Mouse (Mus musculus): ENCODE results near the gene Rftn1. TPM values are rescaled to one million over a fixed set of nuclear protein-coding genes. Genes with fewer than 3 reads are reported as not detected.
A peak's percentile ranks its signal among the peaks of the same experiment; 100 is the strongest.

The Rftn1 gene
- polyA plus RNA-seq, 1 experiment: 18.6 TPM

DNA sequence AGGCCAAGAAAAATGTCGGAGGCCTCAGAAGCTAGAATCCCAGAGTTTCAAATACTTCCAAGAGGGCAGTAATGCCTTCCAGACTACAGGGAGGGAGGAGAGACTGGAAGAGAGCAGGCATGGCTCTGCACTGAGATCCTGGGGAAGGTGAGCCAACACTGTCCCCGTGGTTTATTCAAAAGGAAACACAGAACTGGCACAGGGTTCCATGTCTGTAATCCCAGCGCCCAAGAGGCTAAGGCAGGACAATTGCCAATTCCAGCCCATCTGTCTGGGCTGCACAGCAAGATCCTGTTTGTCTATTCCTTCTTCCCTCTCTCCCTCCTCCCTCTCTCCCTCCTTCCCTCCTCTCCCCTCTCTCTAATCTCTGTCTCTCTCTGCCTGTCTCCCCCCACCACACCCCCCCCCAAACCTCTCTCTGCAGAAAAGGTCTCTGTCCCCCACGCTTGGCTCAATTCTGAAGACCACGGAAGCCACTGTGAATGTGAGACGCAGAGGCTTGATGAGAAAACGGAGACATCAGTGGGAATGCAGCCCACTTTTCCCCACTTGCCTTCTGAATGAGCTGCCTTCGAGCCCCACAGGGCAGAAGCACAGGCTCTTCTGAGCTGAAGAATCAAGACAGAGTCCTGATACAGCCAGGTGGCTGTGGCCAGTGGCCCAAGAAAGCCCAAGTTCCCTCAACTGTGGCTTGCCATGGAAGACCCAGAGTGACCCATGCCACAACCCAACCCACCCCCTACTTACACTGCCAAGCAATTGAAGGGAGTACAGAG lies 8.8 kb upstream of the Rftn1 start:
- 82% methylated on average over 8 of the region's 8 CpGs for WGBS
- H3K27me3 ChIP-seq (replicated peaks; ENCODE audit: control insufficient read depth, insufficient read depth, low read length): no peaks in the 10 kb centered on the region
- no peak overlapping the region for H3K4me3 ChIP-seq (ENCODE audit: insufficient read depth, low read depth, low read length)
- H3K27ac ChIP-seq (ENCODE audit: insufficient read depth, low read depth, low read length): no peak overlapping the region
- H3K4me1 ChIP-seq (ENCODE audit: control insufficient read depth, insufficient read depth, low read length): no peaks in the 10 kb centered on the region
- no peak for TF ChIP-seq CTCF (conservative IDR thresholded peaks at IDR 0.05; ENCODE audit: insufficient read depth, insufficient read length, low read depth, low read length)
- TF ChIP-seq POLR2A (IDR thresholded peaks at IDR 0.05; ENCODE audit: low read depth, low read length): no peak
- DNase-seq: no peak
- H3K36me3 ChIP-seq (ENCODE audit: control insufficient read depth, insufficient read depth, low read length): no peaks in the 10 kb centered on the region

DNA sequence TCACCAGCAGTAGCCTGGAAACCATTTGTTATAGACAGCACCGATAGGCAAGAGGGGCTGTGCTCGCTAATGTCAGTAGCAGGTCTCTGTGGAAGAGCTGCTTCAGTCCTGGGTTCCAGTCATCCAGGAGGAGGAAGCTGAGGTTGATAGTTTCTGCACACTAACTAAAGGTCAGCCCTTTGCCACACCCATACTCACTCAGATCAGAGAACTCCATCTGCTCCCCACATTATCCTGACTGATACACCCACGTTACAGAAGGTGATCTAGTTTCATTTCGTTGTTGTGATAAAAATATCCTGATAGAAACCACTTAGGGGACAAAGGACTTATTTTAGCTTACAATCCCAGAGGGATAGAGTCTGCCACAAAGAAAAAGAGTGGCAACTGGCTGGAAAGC lies 7.1 kb upstream of the Rftn1 start:
- H3K27me3 ChIP-seq (replicated peaks; ENCODE audit: control insufficient read depth, insufficient read depth, low read length): no peaks in the 10 kb centered on the region
- H3K27ac ChIP-seq (ENCODE audit: insufficient read depth, low read depth, low read length): no peak overlapping the region
- H3K36me3 ChIP-seq (ENCODE audit: control insufficient read depth, insufficient read depth, low read length): no peaks in the 10 kb centered on the region
- WGBS: 79% methylated on average over 4 of the region's 4 CpGs
- no peak overlapping the region for H3K4me3 ChIP-seq (ENCODE audit: insufficient read depth, low read depth, low read length)
- no peak for TF ChIP-seq POLR2A (IDR thresholded peaks at IDR 0.05; ENCODE audit: low read depth, low read length)
- no peak for TF ChIP-seq CTCF (conservative IDR thresholded peaks at IDR 0.05; ENCODE audit: insufficient read depth, insufficient read length, low read depth, low read length)
- DNase-seq: no peak
- no peaks in the 10 kb centered on the region for H3K4me1 ChIP-seq (ENCODE audit: control insufficient read depth, insufficient read depth, low read length)

DNA sequence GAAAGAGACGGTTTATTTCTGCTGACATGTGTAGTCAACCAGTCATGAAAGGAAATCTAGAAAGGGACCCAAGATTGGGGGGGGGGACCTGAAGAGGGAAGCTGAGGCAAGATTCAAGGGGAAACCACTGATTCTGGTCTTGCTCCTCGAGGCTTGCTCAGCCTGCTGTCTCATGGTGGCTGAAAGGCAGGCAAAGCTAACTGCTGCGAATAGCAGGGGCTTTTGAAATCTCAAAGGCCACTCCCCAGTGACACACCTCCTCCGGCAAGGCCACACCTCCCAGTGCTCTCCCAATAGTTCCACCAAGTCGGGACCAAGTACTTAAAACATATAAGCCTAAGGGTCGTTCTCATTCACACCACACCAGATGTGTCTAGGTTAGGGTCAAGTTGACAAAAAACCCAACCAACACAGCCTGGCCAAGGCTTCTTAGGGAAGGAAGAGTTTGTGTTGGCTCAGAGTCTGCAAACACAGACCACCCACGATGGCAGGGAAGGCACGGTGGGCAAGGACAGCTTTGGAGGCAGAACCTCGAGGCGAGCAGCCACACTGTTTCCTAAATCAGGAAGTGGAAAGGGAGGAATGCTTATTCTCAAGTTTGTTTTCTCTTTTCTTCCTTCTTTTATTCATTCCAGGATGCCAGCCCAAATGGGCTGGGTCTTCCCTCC lies 5.7 kb upstream of the Rftn1 start:
- DNase-seq: no peak
- 34% methylated on average over 10 of the region's 10 CpGs for WGBS
- no peak for TF ChIP-seq CTCF (conservative IDR thresholded peaks at IDR 0.05; ENCODE audit: insufficient read depth, insufficient read length, low read depth, low read length)
- no peak for TF ChIP-seq POLR2A (IDR thresholded peaks at IDR 0.05; ENCODE audit: low read depth, low read length)
- Histone ChIP-seq H3K27me3 (replicated peaks; ENCODE audit: control insufficient read depth, insufficient read depth, low read length) (no peaks in the 10 kb centered on the region), H3K4me1 (ENCODE audit: control insufficient read depth, insufficient read depth, low read length) (no peaks in the 10 kb centered on the region), H3K27ac (ENCODE audit: insufficient read depth, low read depth, low read length) (no peak overlapping the region), H3K36me3 (ENCODE audit: control insufficient read depth, insufficient read depth, low read length) (no peaks in the 10 kb centered on the region), H3K4me3 (ENCODE audit: insufficient read depth, low read depth, low read length) (no peak overlapping the region)

DNA sequence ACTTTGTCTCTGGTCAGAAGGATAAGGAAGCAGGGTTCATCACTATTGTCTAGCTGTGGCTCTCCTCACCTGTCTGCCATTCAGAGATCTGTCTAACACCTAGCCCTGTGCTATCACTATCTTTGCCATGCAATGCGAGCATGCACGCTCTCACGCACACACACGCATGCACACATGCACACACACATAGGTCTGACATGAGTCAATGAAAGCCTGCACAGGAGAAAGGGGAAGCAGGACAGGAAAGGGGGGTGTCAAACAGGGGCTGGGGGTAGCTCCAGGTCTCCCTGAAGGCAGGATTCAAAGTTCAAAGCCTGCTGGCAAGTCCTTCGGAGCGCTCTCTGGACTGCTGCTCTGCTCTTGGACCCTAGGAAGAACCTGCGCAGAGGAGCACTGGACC lies 4.9 kb upstream of the Rftn1 start:
- Histone ChIP-seq H3K4me1 (ENCODE audit: control insufficient read depth, insufficient read depth, low read length) (no peaks in the 10 kb centered on the region), H3K27me3 (replicated peaks; ENCODE audit: control insufficient read depth, insufficient read depth, low read length) (no peaks in the 10 kb centered on the region), H3K36me3 (ENCODE audit: control insufficient read depth, insufficient read depth, low read length) (no peaks in the 10 kb centered on the region), H3K27ac (ENCODE audit: insufficient read depth, low read depth, low read length) (no peak overlapping the region), H3K4me3 (ENCODE audit: insufficient read depth, low read depth, low read length) (no peak overlapping the region)
- DNase-seq: no peak
- 93% methylated on average over 7 of the region's 7 CpGs for WGBS
- TF ChIP-seq CTCF (conservative IDR thresholded peaks at IDR 0.05; ENCODE audit: insufficient read depth, insufficient read length, low read depth, low read length): no peak
- no peak for TF ChIP-seq POLR2A (IDR thresholded peaks at IDR 0.05; ENCODE audit: low read depth, low read length)

DNA sequence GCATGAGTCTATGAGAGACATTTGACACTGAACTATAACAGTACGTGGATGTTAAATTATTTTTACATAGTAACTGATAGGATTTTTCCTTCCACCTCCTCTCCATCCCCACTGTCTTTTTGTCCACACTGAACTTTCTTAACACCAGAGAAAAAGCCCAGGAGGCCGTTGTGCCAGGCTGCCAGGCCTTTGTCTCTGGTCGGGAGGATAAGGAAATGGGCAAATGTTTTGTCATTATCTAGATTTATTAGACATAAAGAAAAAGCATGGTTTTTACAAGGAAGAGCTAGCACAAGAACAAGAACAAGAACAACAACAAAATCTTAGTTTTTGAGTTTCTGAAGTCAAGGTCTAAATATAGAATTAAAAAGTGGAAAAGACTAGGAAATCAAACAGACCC lies 4.1 kb upstream of the Rftn1 start:
- H3K4me3 ChIP-seq (ENCODE audit: insufficient read depth, low read depth, low read length): no peak overlapping the region
- DNase-seq: no peak
- no peaks in the 10 kb centered on the region for H3K4me1 ChIP-seq (ENCODE audit: control insufficient read depth, insufficient read depth, low read length)
- WGBS: 65% methylated on average over 3 of the region's 3 CpGs
- no peaks in the 10 kb centered on the region for H3K27me3 ChIP-seq (replicated peaks; ENCODE audit: control insufficient read depth, insufficient read depth, low read length)
- no peaks in the 10 kb centered on the region for H3K36me3 ChIP-seq (ENCODE audit: control insufficient read depth, insufficient read depth, low read length)
- no peak overlapping the region for H3K27ac ChIP-seq (ENCODE audit: insufficient read depth, low read depth, low read length)
- TF ChIP-seq POLR2A (IDR thresholded peaks at IDR 0.05; ENCODE audit: low read depth, low read length) (no peak), CTCF (conservative IDR thresholded peaks at IDR 0.05; ENCODE audit: insufficient read depth, insufficient read length, low read depth, low read length) (no peak)

DNA sequence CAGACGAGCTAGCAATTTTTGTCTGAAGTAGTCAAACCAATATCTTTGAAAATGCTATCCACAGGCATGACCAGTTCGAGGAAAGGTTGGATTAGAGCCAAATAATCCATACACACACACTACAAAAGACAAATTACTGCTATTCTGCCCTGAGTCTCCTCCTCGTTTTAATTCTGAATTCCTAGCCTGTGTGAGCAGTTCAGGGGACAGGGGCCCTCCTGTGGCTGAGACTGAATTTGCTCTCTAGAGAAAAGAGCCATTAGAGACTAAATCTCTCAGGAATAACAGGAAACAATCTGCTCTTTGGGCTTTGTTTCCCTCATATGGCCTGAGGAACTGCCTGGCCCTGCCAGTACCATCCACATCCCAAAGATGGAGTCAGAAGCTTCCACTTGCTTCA lies 3.2 kb upstream of the Rftn1 start:
- peak; percentile 42 for DNase-seq
- WGBS: 42% methylated on average over 3 of the region's 3 CpGs
- TF ChIP-seq POLR2A (IDR thresholded peaks at IDR 0.05; ENCODE audit: low read depth, low read length) (no peak), CTCF (conservative IDR thresholded peaks at IDR 0.05; ENCODE audit: insufficient read depth, insufficient read length, low read depth, low read length) (peak; percentile 44)

DNA sequence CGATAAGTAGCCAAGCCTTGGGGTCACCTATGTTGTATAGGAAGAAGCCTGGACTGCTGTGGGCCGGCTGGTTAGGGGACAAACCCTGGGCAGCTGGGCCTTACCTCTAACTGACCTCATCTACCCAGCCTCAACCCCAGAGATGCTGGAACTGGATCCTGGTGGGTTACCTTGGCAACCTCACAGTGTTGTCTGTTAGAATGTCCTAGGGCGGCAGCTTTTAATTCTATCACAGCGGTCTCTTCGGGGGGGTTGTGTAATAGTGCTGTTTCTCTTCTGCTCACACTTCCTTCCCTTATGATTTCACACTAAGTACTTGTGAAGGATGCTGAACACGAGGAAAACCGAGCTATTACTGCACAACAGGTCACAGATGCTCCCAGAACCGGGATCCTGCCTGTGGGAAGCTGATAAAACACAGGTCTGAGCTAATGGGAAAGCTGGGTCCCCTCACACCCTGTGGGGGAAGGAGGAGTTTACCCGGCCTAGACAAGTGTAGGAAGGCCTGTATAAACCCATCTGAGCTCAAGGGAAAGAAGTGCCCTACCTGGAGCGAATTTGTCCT lies 2.0 kb upstream of the Rftn1 start:
- H3K27ac ChIP-seq (ENCODE audit: insufficient read depth, low read depth, low read length): no peak overlapping the region
- H3K4me3 ChIP-seq (ENCODE audit: insufficient read depth, low read depth, low read length): no peak overlapping the region
- H3K36me3 ChIP-seq (ENCODE audit: control insufficient read depth, insufficient read depth, low read length): no peaks in the 10 kb centered on the region
- H3K4me1 ChIP-seq (ENCODE audit: control insufficient read depth, insufficient read depth, low read length): no peaks in the 10 kb centered on the region
- DNase-seq: no peak
- TF ChIP-seq POLR2A (IDR thresholded peaks at IDR 0.05; ENCODE audit: low read depth, low read length) (no peak), CTCF (conservative IDR thresholded peaks at IDR 0.05; ENCODE audit: insufficient read depth, insufficient read length, low read depth, low read length) (no peak)
- H3K27me3 ChIP-seq (replicated peaks; ENCODE audit: control insufficient read depth, insufficient read depth, low read length): no peaks in the 10 kb centered on the region
- WGBS: 72% methylated on average over 10 of the region's 10 CpGs

More for the DNA sequence above, 3.2 kb upstream of the Rftn1 start:
- no peak overlapping the region for H3K4me3 ChIP-seq (ENCODE audit: insufficient read depth, low read depth, low read length)
- H3K27me3 ChIP-seq (replicated peaks; ENCODE audit: control insufficient read depth, insufficient read depth, low read length): no peaks in the 10 kb centered on the region
- H3K36me3 ChIP-seq (ENCODE audit: control insufficient read depth, insufficient read depth, low read length): no peaks in the 10 kb centered on the region
- no peaks in the 10 kb centered on the region for H3K4me1 ChIP-seq (ENCODE audit: control insufficient read depth, insufficient read depth, low read length)
- no peak overlapping the region for H3K27ac ChIP-seq (ENCODE audit: insufficient read depth, low read depth, low read length)
